Mouse (Mus musculus) spleen, adult 2 months (tissue): Measurements from ENCODE around the gene Nt5e. TPM values are rescaled to one million over a fixed set of nuclear protein-coding genes. Genes with fewer than 3 reads are reported as not detected.
"Not testable (repeated sequence)": the region's sequence is repeated elsewhere in the genome, so short reads cannot be mapped to it uniquely, and the experiment has no call there.

Experiments used
- DNase-seq, 2 experiments: peaks; one replicate each; pipeline versions ENCODE4 v3.0.0 to v3.0.0-alpha.2; 2012 to 2021; ENCODE audit warnings: low spot score in 2 of 2, low read depth in 1 of 2
- H3K27ac ChIP-seq: fragments of 200-500 bp; 2 replicates; pipeline ENCODE4 v1.5.1; 2012; ENCODE audit warnings: low read length, inconsistent platforms; ENCODE audit not compliant: insufficient read depth
- H3K27me3 ChIP-seq: fragments of 200-500 bp; 2 replicates; pipeline ENCODE4 v1.6.1; 2012; ENCODE audit warnings: mild to moderate bottlenecking, moderate library complexity, low read length, inconsistent platforms; ENCODE audit not compliant: control insufficient read depth, insufficient read depth
- H3K36me3 ChIP-seq: fragments of 200-500 bp; 2 replicates; pipeline ENCODE4 v1.6.1; 2012; ENCODE audit warnings: mild to moderate bottlenecking, low read length, inconsistent platforms; ENCODE audit not compliant: control insufficient read depth, insufficient read depth
- H3K4me1 ChIP-seq: fragments of 200-500 bp; 2 replicates; pipeline ENCODE4 v1.6.1; 2011; ENCODE audit warnings: inconsistent platforms; ENCODE audit not compliant: control insufficient read depth, insufficient read depth, insufficient read length
- H3K4me3 ChIP-seq: fragments of 200-500 bp; 2 replicates; pipeline ENCODE4 v1.5.1; 2011; ENCODE audit warnings: mild to moderate bottlenecking, inconsistent platforms; ENCODE audit not compliant: insufficient read depth, insufficient read length; ENCODE audit errors: extremely low read depth
- CTCF ChIP-seq: fragments of 200-500 bp; IDR thresholded peaks from 2 replicates; pipeline ENCODE4 v1.5.1; 2011; ENCODE audit warnings: mild to moderate bottlenecking, inconsistent platforms; ENCODE audit not compliant: insufficient read depth, insufficient read length, insufficient replicate concordance; ENCODE audit errors: extremely low read depth
- POLR2A ChIP-seq: fragments of 200-500 bp; IDR thresholded peaks from 2 replicates; pipeline ENCODE4 v1.6.1; 2011; ENCODE audit warnings: low read depth, low read length, inconsistent platforms
- WGBS: fragments of 180-500 bp; shearing (Covaris S2); methylation state at CpG from one replicate; pipeline ENCODE4 v1.1.7; 2018; 5-methylcytosine and 5-hydroxymethylcytosine counted together
- polyA plus RNA-seq: library from polyadenylated mRNA; depleted of rRNA; stranded (reverse); fragments of >200 nt; gene quantifications from 2 replicates; pipeline ENCODE4 v1.2.3, GENCODE M21; 2012

The Nt5e gene
- polyA plus RNA-seq, 1 experiment: 2.5 TPM

GRCm38 (mm10) chr9:88296321-88296720, 30.7 kb upstream of the Nt5e start:
- 49% methylated on average over 5 of the region's 5 CpGs for WGBS
- no peak for TF ChIP-seq POLR2A
- no peak for TF ChIP-seq CTCF
- no peak overlapping the region for H3K27ac ChIP-seq
- H3K4me3 ChIP-seq: no peak overlapping the region
- no peaks in the 10 kb centered on the region for H3K27me3 ChIP-seq
- DNase-seq: no peak
- no peaks in the 10 kb centered on the region for H3K36me3 ChIP-seq
- no peaks in the 10 kb centered on the region for H3K4me1 ChIP-seq

GRCm38 (mm10) chr9:88297244-88297643, 29.8 kb upstream of the Nt5e start:
- H3K36me3 ChIP-seq, DNase-seq, H3K4me3 ChIP-seq, H3K4me1 ChIP-seq, H3K27me3 ChIP-seq, H3K27ac ChIP-seq: not testable (repeated sequence)
- WGBS: 82% methylated on average over 3 of the region's 3 CpGs

- H3K4me1 ChIP-seq: no peaks in the 10 kb centered on the region
- H3K27me3 ChIP-seq: no peaks in the 10 kb centered on the region
- TF ChIP-seq CTCF (no peak), POLR2A (no peak)
- DNase-seq: peak; percentile 8 to 23
- no peak overlapping the region for H3K4me3 ChIP-seq
- H3K27ac ChIP-seq: no peak overlapping the region
- no peaks in the 10 kb centered on the region for H3K36me3 ChIP-seq
- 75% methylated on average over 8 of the region's 8 CpGs for WGBS
These were observed 28.9 kb upstream of the Nt5e start for GRCm38 (mm10) chr9:88297871-88298658.

GRCm38 (mm10) chr9:88307019-88307618, 19.9 kb upstream of the Nt5e start:
- no peaks in the 10 kb centered on the region for H3K4me1 ChIP-seq
- DNase-seq: no peak
- 86% methylated on average over 2 of the region's 2 CpGs for WGBS
- no peaks in the 10 kb centered on the region for H3K27me3 ChIP-seq
- no peak overlapping the region for H3K27ac ChIP-seq
- H3K4me3 ChIP-seq: no peak overlapping the region
- TF ChIP-seq CTCF: no peak
- no peaks in the 10 kb centered on the region for H3K36me3 ChIP-seq

GRCm38 (mm10) chr9:88309127-88309526, 17.9 kb upstream of the Nt5e start:
- TF ChIP-seq POLR2A (no peak), CTCF (no peak)
- Histone ChIP-seq H3K27ac (no peak overlapping the region), H3K4me3 (no peak overlapping the region), H3K4me1 (no peaks in the 10 kb centered on the region), H3K27me3 (no peaks in the 10 kb centered on the region), H3K36me3 (no peaks in the 10 kb centered on the region)
- WGBS: 31% methylated on average over 1 of the region's 1 CpGs
- no peak for DNase-seq

GRCm38 (mm10) chr9:88319226-88319625, 7.8 kb upstream of the Nt5e start:
- no peak for DNase-seq
- H3K4me1 ChIP-seq: no peaks in the 10 kb centered on the region
- no peak overlapping the region for H3K27ac ChIP-seq
- no peaks in the 10 kb centered on the region for H3K27me3 ChIP-seq
- no peaks in the 10 kb centered on the region for H3K36me3 ChIP-seq
- no peak for TF ChIP-seq CTCF
- TF ChIP-seq POLR2A: no peak
- H3K4me3 ChIP-seq: no peak overlapping the region

GRCm38 (mm10) chr9:88324616-88325015, 2.4 kb upstream of the Nt5e start:
- Histone ChIP-seq H3K36me3 (no peaks in the 10 kb centered on the region), H3K27me3 (peaks cover 4% of the 10 kb centered on the region; the same call in 1 of the 2 replicates), H3K4me3 (no peak overlapping the region), H3K27ac (no peak overlapping the region), H3K4me1 (peaks cover 2% of the 10 kb centered on the region; the same call in 1 of the 2 replicates)
- TF ChIP-seq POLR2A (no peak), CTCF (no peak)
- no peak for DNase-seq
- WGBS: 78% methylated on average over 3 of the region's 3 CpGs
